Mouse (Mus musculus) lung, embryonic 15.5 days (tissue): ENCODE data around the gene Ccdc188. TPM values are rescaled to one million over a fixed set of nuclear protein-coding genes. Genes with fewer than 3 reads are reported as not detected.

ENCODE experiments used
- polyA plus RNA-seq: library from polyadenylated mRNA; unstranded; fragments of >200 nt; fragmentation: Nextera tagmentation; extraction: Ambion mirVana; gene quantifications from 2 replicates; pipeline ENCODE4 v1.2.1, GENCODE M21; 2015

The Ccdc188 gene
- polyA plus RNA-seq, 1 experiment from 2014 or later, result not detected

Other genes starting within 250 kb of the Ccdc188 start
- not detected in 2 replicates for gene Vpreb2, start 237.5 kb upstream of the Ccdc188 start, polyA plus RNA-seq
- gene Dgcr6, start 165.0 kb upstream of the Ccdc188 start, polyA plus RNA-seq, result 95.5 and 97.9 TPM in 2 replicates
- 13.5 and 14.7 TPM in 2 replicates for gene Prodh, start 127.7 kb upstream of the Ccdc188 start, polyA plus RNA-seq
- gene Rtn4r, start 90.2 kb upstream of the Ccdc188 start, polyA plus RNA-seq, result 0.74 and 0.90 TPM in 2 replicates
- 19.7 and 20.6 TPM in 2 replicates for gene Zdhhc8, start 17.3 kb downstream of the Ccdc188 start, polyA plus RNA-seq
- 103 and 106 TPM in 2 replicates for gene Trmt2a, start 30.8 kb downstream of the Ccdc188 start, polyA plus RNA-seq
- 580 and 615 TPM in 2 replicates for gene Ranbp1, start 30.9 kb downstream of the Ccdc188 start, polyA plus RNA-seq
- gene Gm49776, start 40.4 kb downstream of the Ccdc188 start, polyA plus RNA-seq, result 2.1 and 2.4 TPM in 2 replicates
- 28.5 and 32.2 TPM in 2 replicates for gene Dgcr8, start 71.4 kb downstream of the Ccdc188 start, polyA plus RNA-seq
- 24.6 and 33.0 TPM in 2 replicates for gene Tango2, start 130.2 kb downstream of the Ccdc188 start, polyA plus RNA-seq
- 29.7 and 35.5 TPM in 2 replicates for gene Arvcf, start 130.3 kb downstream of the Ccdc188 start, polyA plus RNA-seq
- 22.7 and 23.4 TPM in 2 replicates for gene Txnrd2, start 208.5 kb downstream of the Ccdc188 start, polyA plus RNA-seq
- 112 and 122 TPM in 2 replicates for gene Comt, start 209.0 kb downstream of the Ccdc188 start, polyA plus RNA-seq